28 mouse cellular contexts compared by ENCODE assay signal in the genomic region with DNA sequence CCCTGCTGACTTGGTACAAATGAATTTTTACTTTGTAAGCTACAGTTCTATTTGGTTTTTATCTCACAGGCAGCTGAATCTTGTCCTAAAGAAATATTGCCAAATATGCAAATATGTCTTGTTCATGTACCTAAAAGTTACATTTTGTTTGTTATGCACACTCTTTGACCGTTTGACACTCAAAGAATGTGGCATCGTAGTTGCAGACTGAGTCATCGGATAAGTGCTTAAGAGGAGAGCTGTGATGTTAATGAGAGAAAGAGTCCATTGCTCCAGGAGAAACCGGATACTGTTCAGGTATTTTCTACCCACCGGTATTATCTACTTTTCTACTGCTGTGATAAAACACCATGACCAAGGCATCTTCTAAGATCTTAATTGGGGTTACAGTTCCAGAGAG. TPM values are rescaled to one million over a fixed set of nuclear protein-coding genes. Genes with fewer than 3 reads are reported as not detected.
A peak's percentile ranks its signal among the peaks of the same experiment; 100 is the strongest.
DNase-seq lines count a peak whose midpoint lies in the region; ATAC-seq and TF ChIP-seq lines count a peak whose summit lies in the region.
"Had no signal": no experiment of that assay in that cellular context is flagged by ENCODE, and none has a peak within 500 bp of the region (broad histone marks: within the 10 kb centered on the region; RNA-seq: fewer than 3 reads in every experiment).

No protein-coding gene starts in this region.

- H3K4me1 ChIP-seq in heart, embryonic 12.5 days (replicated peaks): peaks cover 48% of the 10 kb centered on the region
- H3K4me1 ChIP-seq in heart, postnatal 0 days (ENCODE audit: control insufficient read depth, insufficient read depth): peaks cover 38% of the 10 kb centered on the region
- H3K4me1 ChIP-seq: embryonic facial prominence, embryonic 15.5 days; forebrain, embryonic 13.5 days; midbrain, embryonic 12.5 days; neural tube, embryonic 12.5 days had no signal

- no peaks in the 10 kb centered on the region for H3K9me3 ChIP-seq in heart, embryonic 12.5 days (replicated peaks)
- H3K9me3 ChIP-seq in heart, postnatal 0 days (replicated peaks; ENCODE audit: control insufficient read depth, low read length): no peaks in the 10 kb centered on the region
- H3K9me3 ChIP-seq: embryonic facial prominence, embryonic 10.5 days; embryonic facial prominence, embryonic 15.5 days; forebrain, embryonic 13.5 days; limb, embryonic 12.5 days; midbrain, embryonic 12.5 days; neural tube, embryonic 12.5 days had no signal

- no peak overlapping the region for H3K4me2 ChIP-seq in heart, embryonic 12.5 days
- no peak overlapping the region for H3K4me2 ChIP-seq in heart, postnatal 0 days (ENCODE audit: low read depth, low read length)
- H3K4me2 ChIP-seq: embryonic facial prominence, embryonic 15.5 days; forebrain, embryonic 13.5 days; limb, embryonic 12.5 days; midbrain, embryonic 12.5 days; neural tube, embryonic 12.5 days had no signal

- no peak overlapping the region for H3K9ac ChIP-seq in heart, embryonic 12.5 days
- no peak overlapping the region for H3K9ac ChIP-seq in heart, postnatal 0 days (replicated peaks; ENCODE audit: low read depth, low read length)
- H3K9ac ChIP-seq: embryonic facial prominence, embryonic 15.5 days; forebrain, embryonic 13.5 days; limb, embryonic 12.5 days; liver, postnatal 0 days; midbrain, embryonic 12.5 days; neural tube, embryonic 12.5 days had no signal

- WGBS in heart, embryonic 12.5 days: 43% methylated on average over 5 of the region's 5 CpGs
- 29% methylated on average over 5 of the region's 5 CpGs for WGBS in heart, postnatal 0 days

- no peak for ATAC-seq in heart, embryonic 12.5 days (ENCODE audit: insufficient number of reproducible peaks, low FRiP score)
- no peak for ATAC-seq in heart, postnatal 0 days (ENCODE audit: insufficient read depth, low read depth)
- ATAC-seq: CD4-positive, CD25-positive, alpha-beta regulatory T cell, adult 4 months; forebrain, embryonic 13.5 days; hindbrain, embryonic 16.5 days; liver, postnatal 0 days had no signal

- intact Hi-C loops in heart, postnatal 10 days (cut with DNase I): loop anchor here (5.0 kb wide), 2 partner anchors 53 to 118 kb away; a partner anchor contains a TSS

- H3K27me3 ChIP-seq in heart, embryonic 12.5 days (replicated peaks): no peaks in the 10 kb centered on the region
- no peaks in the 10 kb centered on the region for H3K27me3 ChIP-seq in heart, postnatal 0 days (ENCODE audit: control insufficient read depth, insufficient read depth, low read length)
- H3K27me3 ChIP-seq: embryonic facial prominence, embryonic 15.5 days; forebrain, embryonic 13.5 days; limb, embryonic 12.5 days; midbrain, embryonic 12.5 days; neural tube, embryonic 12.5 days had no signal

- H3K36me3 ChIP-seq in heart, embryonic 12.5 days: no peaks in the 10 kb centered on the region
- H3K36me3 ChIP-seq in heart, postnatal 0 days (replicated peaks; ENCODE audit: control insufficient read depth, insufficient read depth, low read length): no peaks in the 10 kb centered on the region
- H3K36me3 ChIP-seq: embryonic facial prominence, embryonic 10.5 days; embryonic facial prominence, embryonic 15.5 days; limb, embryonic 12.5 days; midbrain, embryonic 12.5 days; neural tube, embryonic 12.5 days had no signal

- TF ChIP-seq CTCF in heart, postnatal 0 days (IDR thresholded peaks at IDR 0.05; ENCODE audit: low read depth): no peak

- TF ChIP-seq EP300 in heart, postnatal 0 days (IDR thresholded peaks at IDR 0.05; ENCODE audit: low read depth): no peak

- peak overlapping the region; percentile 71 for H3K27ac ChIP-seq in heart, embryonic 12.5 days (ENCODE audit: poor library complexity, severe bottlenecking)
- peak overlapping the region; percentile 60; the same call in 1 of the 2 replicates for H3K27ac ChIP-seq in heart, postnatal 0 days (ENCODE audit: low read depth)
- H3K27ac ChIP-seq: embryonic facial prominence, embryonic 10.5 days; embryonic facial prominence, embryonic 15.5 days; forebrain, embryonic 13.5 days; left cerebral cortex, adult 2 months; limb, embryonic 12.5 days; midbrain, embryonic 12.5 days; neural tube, embryonic 12.5 days had no signal

- DNase-seq in heart, adult 8-10 months (ENCODE audit: low spot score): no peak
- peak; percentile 69 for DNase-seq in heart, postnatal 0 days (ENCODE audit: low spot score)
- DNase-seq in heart, postnatal 10 days: no peak
- DNase-seq in lung, postnatal 25 days (ENCODE audit: low spot score): peak; percentile 43
- DNase-seq in lung, postnatal 10 days: no peak
- DNase-seq in R1 (ENCODE audit: low read depth, low spot score): peak; percentile 35
- no peak for DNase-seq in spleen, adult 12 weeks (ENCODE audit: low spot score)
- DNase-seq: adrenal gland, postnatal 10 days; cerebellum, adult 8-10 months; cerebellum, postnatal 25 days; gastrocnemius, postnatal 14 days; liver, postnatal 0 days; right cerebral cortex, adult 18-20 months; right cerebral cortex, postnatal 4 days; thymus, adult 2 months; thymus, postnatal 4 days had no signal

- H3K4me3 ChIP-seq in heart, embryonic 12.5 days: no peak overlapping the region
- H3K4me3 ChIP-seq in heart, postnatal 0 days (ENCODE audit: low read depth, low read length): no peak overlapping the region
- H3K4me3 ChIP-seq: embryonic facial prominence, embryonic 10.5 days; embryonic facial prominence, embryonic 15.5 days; forebrain, embryonic 13.5 days; left cerebral cortex, adult 2 months; limb, embryonic 12.5 days; megakaryocyte, embryonic 14.5 days; midbrain, embryonic 12.5 days; myocyte; neural tube, embryonic 12.5 days had no signal

RNA-seq across cellular contexts. Expression of a gene that starts 50.3 kb away (rescaled TPM):
- 107 TPM in 2 replicates for polyA plus RNA-seq in heart, embryonic 12.5 days (2016; fragmentation: Nextera tagmentation; extraction: Ambion mirVana)
- total RNA-seq in heart, adult 8-10 months (2022): 10 to 100 TPM; 36.0 to 52.1 (median 41.2) TPM
- 22.8 and 24.5 TPM in 2 replicates for total RNA-seq in heart, postnatal 0 days (2014; rRNA removed; ENCODE audit: low replicate concordance)
- polyA plus RNA-seq in heart, postnatal 0 days (2015; fragmentation: Nextera tagmentation; extraction: Ambion mirVana): 61.9 and 67.8 TPM in 2 replicates
- total RNA-seq in heart, postnatal 10 days (2021): 10 to 100 TPM; 46.0 to 59.9 TPM

Comparison
In these comparisons a context has a peak if more than half of its experiments do, and no peak if none do; other contexts are left out.
1. DNase-seq: peak in heart, postnatal 0 days (single experiment), lung, postnatal 25 days (single experiment) and R1 (single experiment); none in heart, adult 8-10 months (single experiment), heart, postnatal 10 days (0 of 2), lung, postnatal 10 days (single experiment) and spleen, adult 12 weeks (single experiment).